Mouse (Mus musculus): Measurements from ENCODE around the gene 1700001F09Rik. TPM values are rescaled to one million over a fixed set of nuclear protein-coding genes. Genes with fewer than 3 reads are reported as not detected.
"Not testable (repeated sequence)": the region's sequence is repeated elsewhere in the genome, so short reads cannot be mapped to it uniquely, and the experiment has no call there.

Gene 1700001F09Rik
- total RNA-seq (2012; rRNA removed), result not detected in 2 replicates
- polyA plus RNA-seq (2012; ENCODE audit: insufficient read depth in 1 of 2, insufficient read length in 2 of 2, low read depth in 1 of 2, low replicate concordance in 2 of 2, missing spikeins in 1 of 2), result not detected

- H3K27ac ChIP-seq (ENCODE audit: control insufficient read depth, low read depth, low read length); H3K4me1 ChIP-seq (ENCODE audit: control insufficient read depth in 1 of 2, insufficient read depth in 2 of 2, low read length in 2 of 2); H3K9ac ChIP-seq (ENCODE audit: control insufficient read depth, low read depth, low read length, poor library complexity, severe bottlenecking); H3K4me3 ChIP-seq (ENCODE audit: control insufficient read depth in 1 of 2, insufficient read depth in 1 of 2, low read depth in 2 of 2, low read length in 2 of 2); H3K36me3 ChIP-seq (ENCODE audit: control insufficient read depth in 1 of 2, insufficient read depth in 2 of 2, low read length in 2 of 2); H3K9me3 ChIP-seq (replicated peaks; ENCODE audit: insufficient read depth, low read length); H3K27me3 ChIP-seq (ENCODE audit: control insufficient read depth in 1 of 2, insufficient read depth in 2 of 2, low read length in 2 of 2); DNase-seq (ENCODE audit: low read depth, low spot score); H3K79me2 ChIP-seq (ENCODE audit: control insufficient read depth, insufficient read depth, low read length, poor library complexity): not testable (repeated sequence)
Measured at GRCm38 (mm10) chr14:43347711-43348110, at the start of gene 1700001F09Rik. TSS of gene 1700001F09Rik (minus strand) at chr14:43347811.

DNA sequence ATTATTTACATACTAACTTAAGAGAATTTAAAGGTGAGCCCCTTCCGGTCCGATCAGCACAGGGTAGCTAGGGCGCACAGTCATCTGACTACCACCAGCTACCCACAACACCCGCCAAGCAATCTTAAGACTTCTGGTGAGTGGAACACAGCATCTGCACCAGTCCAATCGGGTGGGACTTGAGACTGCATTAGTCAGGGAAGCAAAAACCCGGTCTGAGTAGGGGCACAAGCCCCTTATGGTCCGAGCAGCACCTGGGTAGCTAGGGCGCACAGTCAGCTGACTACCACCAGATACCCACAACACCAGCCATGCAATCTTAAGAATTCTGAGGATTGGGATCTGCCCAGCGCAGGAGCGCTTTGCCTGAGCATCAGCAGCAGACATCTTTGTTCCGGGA, 14.1 kb upstream of the 1700001F09Rik start:
- not testable (repeated sequence) for H3K27ac ChIP-seq (ENCODE audit: control insufficient read depth, low read depth, low read length); DNase-seq (ENCODE audit: low read depth, low spot score); H3K36me3 ChIP-seq (ENCODE audit: control insufficient read depth in 1 of 2, insufficient read depth in 2 of 2, low read length in 2 of 2); H3K9me3 ChIP-seq (replicated peaks; ENCODE audit: insufficient read depth, low read length); H3K4me3 ChIP-seq (ENCODE audit: control insufficient read depth in 1 of 2, insufficient read depth in 1 of 2, low read depth in 2 of 2, low read length in 2 of 2); H3K27me3 ChIP-seq (ENCODE audit: control insufficient read depth in 1 of 2, insufficient read depth in 2 of 2, low read length in 2 of 2); H3K9ac ChIP-seq (ENCODE audit: control insufficient read depth, low read depth, low read length, poor library complexity, severe bottlenecking); H3K4me1 ChIP-seq (ENCODE audit: control insufficient read depth in 1 of 2, insufficient read depth in 2 of 2, low read length in 2 of 2); H3K79me2 ChIP-seq (ENCODE audit: control insufficient read depth, insufficient read depth, low read length, poor library complexity)

DNA sequence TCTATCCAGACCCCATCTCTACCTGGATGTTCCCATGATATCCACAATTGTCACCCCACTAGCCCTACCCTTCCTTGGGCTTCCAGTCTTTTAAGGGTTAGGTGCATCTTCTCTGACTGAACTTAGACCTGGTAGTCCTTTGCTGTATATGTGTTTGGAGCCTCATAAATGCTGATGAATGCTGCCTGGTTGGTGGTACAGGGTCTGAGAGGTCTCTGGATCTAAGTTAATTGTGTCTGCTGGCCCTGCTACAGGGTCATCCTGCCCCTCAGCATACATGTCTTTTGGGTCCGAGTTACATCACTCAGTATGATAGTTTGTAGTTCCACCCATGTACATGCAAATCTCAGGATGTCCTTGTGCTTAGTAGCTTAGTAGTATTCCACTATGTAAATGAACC, 11.6 kb upstream of the 1700001F09Rik start:
- not testable (repeated sequence) for H3K4me3 ChIP-seq (ENCODE audit: control insufficient read depth in 1 of 2, insufficient read depth in 1 of 2, low read depth in 2 of 2, low read length in 2 of 2); H3K9ac ChIP-seq (ENCODE audit: control insufficient read depth, low read depth, low read length, poor library complexity, severe bottlenecking); H3K9me3 ChIP-seq (replicated peaks; ENCODE audit: insufficient read depth, low read length); H3K36me3 ChIP-seq (ENCODE audit: control insufficient read depth in 1 of 2, insufficient read depth in 2 of 2, low read length in 2 of 2); H3K79me2 ChIP-seq (ENCODE audit: control insufficient read depth, insufficient read depth, low read length, poor library complexity); DNase-seq (ENCODE audit: low read depth, low spot score); H3K4me1 ChIP-seq (ENCODE audit: control insufficient read depth in 1 of 2, insufficient read depth in 2 of 2, low read length in 2 of 2); H3K27ac ChIP-seq (ENCODE audit: control insufficient read depth, low read depth, low read length); H3K27me3 ChIP-seq (ENCODE audit: control insufficient read depth in 1 of 2, insufficient read depth in 2 of 2, low read length in 2 of 2)

DNA sequence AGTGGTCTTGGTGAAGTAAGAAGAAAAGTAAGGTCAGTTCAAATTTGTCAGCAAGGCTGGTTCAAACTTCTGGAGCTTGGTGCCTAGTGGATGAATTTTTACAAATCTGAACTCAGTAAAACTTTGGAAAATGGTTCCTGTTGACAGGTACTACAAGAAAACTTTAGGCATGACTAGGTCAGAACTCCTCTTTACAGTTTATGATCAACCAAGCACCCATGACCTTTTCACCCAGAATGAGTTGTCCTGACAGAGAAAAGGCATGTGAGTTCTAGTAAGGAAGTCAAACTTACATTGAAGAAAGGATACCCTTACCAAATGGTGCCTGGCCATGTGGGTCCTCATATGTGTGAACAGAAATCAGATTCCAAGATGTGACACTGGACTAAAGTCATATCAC, 9.9 kb upstream of the 1700001F09Rik start:
- H3K27ac ChIP-seq (ENCODE audit: control insufficient read depth, low read depth, low read length); H3K9ac ChIP-seq (ENCODE audit: control insufficient read depth, low read depth, low read length, poor library complexity, severe bottlenecking); H3K4me1 ChIP-seq (ENCODE audit: control insufficient read depth in 1 of 2, insufficient read depth in 2 of 2, low read length in 2 of 2); H3K36me3 ChIP-seq (ENCODE audit: control insufficient read depth in 1 of 2, insufficient read depth in 2 of 2, low read length in 2 of 2); H3K79me2 ChIP-seq (ENCODE audit: control insufficient read depth, insufficient read depth, low read length, poor library complexity); DNase-seq (ENCODE audit: low read depth, low spot score); H3K4me3 ChIP-seq (ENCODE audit: control insufficient read depth in 1 of 2, insufficient read depth in 1 of 2, low read depth in 2 of 2, low read length in 2 of 2); H3K27me3 ChIP-seq (ENCODE audit: control insufficient read depth in 1 of 2, insufficient read depth in 2 of 2, low read length in 2 of 2); H3K9me3 ChIP-seq (replicated peaks; ENCODE audit: insufficient read depth, low read length): not testable (repeated sequence)

DNA sequence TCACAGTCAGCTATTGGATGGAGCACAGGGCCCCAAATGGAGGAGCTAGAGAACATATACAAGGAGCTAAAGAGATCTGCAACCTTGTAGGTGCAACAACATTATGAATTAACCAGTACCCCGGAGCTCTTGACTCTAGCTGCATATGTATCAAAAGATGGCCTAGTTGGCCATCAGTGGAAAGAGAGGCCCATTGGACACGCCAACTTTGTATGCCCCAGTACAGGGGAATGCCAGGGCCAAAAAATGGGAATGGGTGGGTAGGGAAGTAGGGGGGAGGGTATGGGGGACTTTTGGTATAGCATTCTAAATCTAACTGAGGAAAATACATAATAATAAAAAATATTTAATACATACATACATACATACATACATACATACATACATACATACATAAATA, 5.3 kb upstream of the 1700001F09Rik start:
- not testable (repeated sequence) for DNase-seq (ENCODE audit: low read depth, low spot score); H3K79me2 ChIP-seq (ENCODE audit: control insufficient read depth, insufficient read depth, low read length, poor library complexity); H3K4me1 ChIP-seq (ENCODE audit: control insufficient read depth in 1 of 2, insufficient read depth in 2 of 2, low read length in 2 of 2); H3K9ac ChIP-seq (ENCODE audit: control insufficient read depth, low read depth, low read length, poor library complexity, severe bottlenecking); H3K4me3 ChIP-seq (ENCODE audit: control insufficient read depth in 1 of 2, insufficient read depth in 1 of 2, low read depth in 2 of 2, low read length in 2 of 2); H3K9me3 ChIP-seq (replicated peaks; ENCODE audit: insufficient read depth, low read length); H3K27ac ChIP-seq (ENCODE audit: control insufficient read depth, low read depth, low read length); H3K36me3 ChIP-seq (ENCODE audit: control insufficient read depth in 1 of 2, insufficient read depth in 2 of 2, low read length in 2 of 2); H3K27me3 ChIP-seq (ENCODE audit: control insufficient read depth in 1 of 2, insufficient read depth in 2 of 2, low read length in 2 of 2)

GRCm38 (mm10) chr14:43337646-43338045, 10.0 kb downstream of the 1700001F09Rik start:
- not testable (repeated sequence) for H3K9ac ChIP-seq (ENCODE audit: control insufficient read depth, low read depth, low read length, poor library complexity, severe bottlenecking); H3K4me3 ChIP-seq (ENCODE audit: control insufficient read depth in 1 of 2, insufficient read depth in 1 of 2, low read depth in 2 of 2, low read length in 2 of 2); H3K9me3 ChIP-seq (replicated peaks; ENCODE audit: insufficient read depth, low read length); H3K4me1 ChIP-seq (ENCODE audit: control insufficient read depth in 1 of 2, insufficient read depth in 2 of 2, low read length in 2 of 2); DNase-seq (ENCODE audit: low read depth, low spot score); H3K36me3 ChIP-seq (ENCODE audit: control insufficient read depth in 1 of 2, insufficient read depth in 2 of 2, low read length in 2 of 2); H3K27ac ChIP-seq (ENCODE audit: control insufficient read depth, low read depth, low read length); H3K79me2 ChIP-seq (ENCODE audit: control insufficient read depth, insufficient read depth, low read length, poor library complexity); H3K27me3 ChIP-seq (ENCODE audit: control insufficient read depth in 1 of 2, insufficient read depth in 2 of 2, low read length in 2 of 2)

DNA sequence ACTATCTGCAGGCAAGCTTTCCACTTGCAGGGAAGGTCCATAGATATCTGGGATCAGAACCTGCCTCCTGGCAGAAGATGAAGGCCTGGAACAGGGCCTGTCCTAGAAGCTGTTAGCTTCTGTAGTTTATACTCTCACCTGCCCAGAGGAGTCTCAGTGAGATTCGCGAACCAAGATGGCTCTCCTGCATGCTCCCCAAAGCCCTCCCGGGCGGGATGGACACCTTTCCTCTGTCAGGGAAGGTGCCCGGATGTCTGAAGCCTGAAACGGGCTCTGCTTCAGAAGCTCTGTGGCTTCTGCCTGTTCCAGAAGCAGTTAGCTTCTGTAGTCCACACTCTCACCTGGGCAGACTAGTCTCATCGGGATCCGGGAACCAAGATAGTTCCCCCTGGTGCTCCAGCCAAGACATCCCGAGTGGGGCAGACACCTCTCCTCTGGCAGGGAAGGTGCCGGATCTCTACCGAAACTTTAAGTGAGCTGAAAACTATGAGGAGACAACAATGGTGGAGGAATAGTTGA, 16.2 kb downstream of the 1700001F09Rik start:
- H3K9ac ChIP-seq (ENCODE audit: control insufficient read depth, low read depth, low read length, poor library complexity, severe bottlenecking); H3K4me1 ChIP-seq (ENCODE audit: control insufficient read depth in 1 of 2, insufficient read depth in 2 of 2, low read length in 2 of 2); H3K27ac ChIP-seq (ENCODE audit: control insufficient read depth, low read depth, low read length); H3K27me3 ChIP-seq (ENCODE audit: control insufficient read depth in 1 of 2, insufficient read depth in 2 of 2, low read length in 2 of 2); H3K9me3 ChIP-seq (replicated peaks; ENCODE audit: insufficient read depth, low read length); DNase-seq (ENCODE audit: low read depth, low spot score); H3K4me3 ChIP-seq (ENCODE audit: control insufficient read depth in 1 of 2, insufficient read depth in 1 of 2, low read depth in 2 of 2, low read length in 2 of 2); H3K79me2 ChIP-seq (ENCODE audit: control insufficient read depth, insufficient read depth, low read length, poor library complexity); H3K36me3 ChIP-seq (ENCODE audit: control insufficient read depth in 1 of 2, insufficient read depth in 2 of 2, low read length in 2 of 2): not testable (repeated sequence)

Data from MEL (cell line).